ENCODE assay signal across 10 mouse cellular contexts in genomic region chr2:134017109-134017508, GRCm38 (mm10).
DNase-seq lines count a peak whose midpoint lies in the region; ATAC-seq and TF ChIP-seq lines count a peak whose summit lies in the region.
"Had no signal": no experiment of that assay in that cellular context is flagged by ENCODE, and none has a peak within 500 bp of the region (broad histone marks: within the 10 kb centered on the region; RNA-seq: fewer than 3 reads in every experiment).

No protein-coding gene starts in this region.

- H3K4me3 ChIP-seq in intestine, embryonic 14.5 days (ENCODE audit: low read depth, low read length), result no peak overlapping the region
- H3K4me3 ChIP-seq in intestine, embryonic 16.5 days (ENCODE audit: low read length), result no peak overlapping the region
- H3K4me3 ChIP-seq in CH12.LX (replicated peaks in 1 of 3; ENCODE audit: low read depth in 2 of 3, low read length in 2 of 3, poor library complexity in 1 of 3), result no peak overlapping the region
- H3K4me3 ChIP-seq in liver, postnatal 0 days (ENCODE audit: low read depth, low read length), result no peak overlapping the region
- H3K4me3 ChIP-seq: heart, embryonic 13.5 days had no signal

- no peak for TF ChIP-seq POLR2A in CH12.LX (IDR thresholded peaks at IDR 0.05; ENCODE audit: low read depth, low read length)

- no peaks in the 10 kb centered on the region for H3K9me3 ChIP-seq in intestine, embryonic 14.5 days (ENCODE audit: control insufficient read depth, low read length)
- no peaks in the 10 kb centered on the region for H3K9me3 ChIP-seq in intestine, embryonic 16.5 days (ENCODE audit: control insufficient read depth, low read length)
- peaks cover 8% of the 10 kb centered on the region for H3K9me3 ChIP-seq in CH12.LX (replicated peaks; ENCODE audit: low read length)
- no peaks in the 10 kb centered on the region for H3K9me3 ChIP-seq in liver, postnatal 0 days (ENCODE audit: low read length)
- H3K9me3 ChIP-seq: heart, embryonic 13.5 days had no signal

- in situ Hi-C loops in CH12.LX (cut with MboI; ENCODE audit: low pct_ligation_motif_present, low pct_unique_long_range_greater_than_20kb, low sequenced_read_pairs), result no loop called here

- no peaks in the 10 kb centered on the region for H3K36me3 ChIP-seq in intestine, embryonic 14.5 days (ENCODE audit: control insufficient read depth, insufficient read depth, low read length)
- no peaks in the 10 kb centered on the region for H3K36me3 ChIP-seq in intestine, embryonic 16.5 days (ENCODE audit: control insufficient read depth, insufficient read depth, low read length)
- H3K36me3 ChIP-seq in CH12.LX (replicated peaks in 1 of 2; ENCODE audit: control insufficient read depth in 1 of 2, insufficient read depth in 1 of 2, low read length in 1 of 2), result no peaks in the 10 kb centered on the region
- no peaks in the 10 kb centered on the region for H3K36me3 ChIP-seq in liver, postnatal 0 days (replicated peaks; ENCODE audit: insufficient read depth, low read length)
- H3K36me3 ChIP-seq: heart, embryonic 13.5 days had no signal

- H3K27ac ChIP-seq in intestine, embryonic 14.5 days (ENCODE audit: low read depth), result no peak overlapping the region
- H3K27ac ChIP-seq in intestine, embryonic 16.5 days (ENCODE audit: low read length), result no peak overlapping the region
- H3K27ac ChIP-seq in CH12.LX (ENCODE audit: insufficient read depth, low read depth), result no peak overlapping the region
- H3K27ac ChIP-seq in liver, postnatal 0 days (ENCODE audit: low read depth), result no peak overlapping the region
- H3K27ac ChIP-seq: heart, embryonic 13.5 days; macrophage had no signal

- peak; percentile 57 for TF ChIP-seq RAD21 in CH12.LX (IDR thresholded peaks at IDR 0.05; ENCODE audit: low read depth, low read length)

- no peak for TF ChIP-seq EP300 in CH12.LX (IDR thresholded peaks at IDR 0.05; ENCODE audit: low read length)
- no peak for TF ChIP-seq EP300 in liver, postnatal 0 days (IDR thresholded peaks at IDR 0.05; ENCODE audit: low read depth)

- dilution Hi-C loops in CH12.LX (cut with MboI; ENCODE audit: extremely low pct_ligation_motif_present, extremely low pct_unique_long_range_greater_than_20kb, low sequenced_read_pairs), result no loop called here

- no peaks in the 10 kb centered on the region for H3K27me3 ChIP-seq in intestine, embryonic 14.5 days (replicated peaks; ENCODE audit: control insufficient read depth, insufficient read depth, low read length)
- H3K27me3 ChIP-seq in intestine, embryonic 16.5 days (replicated peaks; ENCODE audit: control insufficient read depth, insufficient read depth, low read length), result no peaks in the 10 kb centered on the region
- no peaks in the 10 kb centered on the region for H3K27me3 ChIP-seq in CH12.LX (replicated peaks)
- no peaks in the 10 kb centered on the region for H3K27me3 ChIP-seq in liver, postnatal 0 days (ENCODE audit: insufficient read depth, low read length)
- H3K27me3 ChIP-seq: heart, embryonic 13.5 days had no signal

- DNase-seq in intestine, embryonic 14.5 days (ENCODE audit: low spot score), result peak; percentile 62
- DNase-seq in CH12.LX (ENCODE audit: extremely low read depth), result peak; percentile 18
- peak; percentile 1 for DNase-seq in adrenal gland, adult 8-10 months
- peak; percentile 27 for DNase-seq in heart, postnatal 4 days
- DNase-seq in liver, postnatal 0 days, result no peak
- no peak for DNase-seq in spleen, postnatal 10 days (ENCODE audit: low spot score in 2 of 2)
- DNase-seq in thymus, postnatal 0 days (ENCODE audit: low spot score), result no peak

- no peak overlapping the region for H3K9ac ChIP-seq in intestine, embryonic 14.5 days (ENCODE audit: low read length)
- H3K9ac ChIP-seq in intestine, embryonic 16.5 days (ENCODE audit: low read depth, low read length), result no peak overlapping the region
- H3K9ac ChIP-seq in CH12.LX (ENCODE audit: insufficient read depth, low read depth), result no peak overlapping the region
- no peak overlapping the region for H3K9ac ChIP-seq in liver, postnatal 0 days (replicated peaks)
- H3K9ac ChIP-seq: heart, embryonic 13.5 days had no signal

- TF ChIP-seq CTCF in CH12.LX (conservative IDR thresholded peaks at IDR 0.05 in 1 of 2, IDR thresholded peaks at IDR 0.05 in 1 of 2; ENCODE audit: low read depth in 2 of 2, low read length in 2 of 2), result peak in 1 of 2 experiments; percentile 52; a peak in 2 of 4 replicates
- peak; percentile 64 for TF ChIP-seq CTCF in liver, postnatal 0 days (IDR thresholded peaks at IDR 0.05; ENCODE audit: low read depth)

- no peaks in the 10 kb centered on the region for H3K79me2 ChIP-seq in CH12.LX (replicated peaks; ENCODE audit: control insufficient read depth, extremely low read depth, insufficient read depth, poor library complexity, severe bottlenecking)

- no peaks in the 10 kb centered on the region for H3K4me1 ChIP-seq in intestine, embryonic 14.5 days (replicated peaks; ENCODE audit: control insufficient read depth, insufficient read depth, low read length)
- no peaks in the 10 kb centered on the region for H3K4me1 ChIP-seq in intestine, embryonic 16.5 days (ENCODE audit: control insufficient read depth, insufficient read depth, low read length)
- H3K4me1 ChIP-seq in CH12.LX (ENCODE audit: control insufficient read depth in 1 of 2, insufficient read depth in 2 of 2), result no peaks in the 10 kb centered on the region
- H3K4me1 ChIP-seq in liver, postnatal 0 days (ENCODE audit: insufficient read depth), result no peaks in the 10 kb centered on the region
- H3K4me1 ChIP-seq: heart, embryonic 13.5 days had no signal

- no peak for ATAC-seq in intestine, embryonic 14.5 days (replicated peaks; ENCODE audit: low FRiP score, low TSS enrichment, low read depth)
- ATAC-seq in intestine, embryonic 16.5 days, result no peak
- ATAC-seq in liver, postnatal 0 days, result no peak

- H3K4me2 ChIP-seq in intestine, embryonic 14.5 days (ENCODE audit: low read length), result no peak overlapping the region
- no peak overlapping the region for H3K4me2 ChIP-seq in intestine, embryonic 16.5 days (ENCODE audit: low read depth, low read length)
- no peak overlapping the region for H3K4me2 ChIP-seq in CH12.LX (ENCODE audit: insufficient read depth, low read depth, poor library complexity, severe bottlenecking)
- H3K4me2 ChIP-seq in liver, postnatal 0 days (ENCODE audit: low read depth, low read length), result no peak overlapping the region
- H3K4me2 ChIP-seq: heart, embryonic 13.5 days had no signal

TF ChIP-seq in CH12.LX, 34 proteins besides CTCF, POLR2A, EP300 and RAD21:
- TF ChIP-seq MYC (IDR thresholded peaks at IDR 0.05; ENCODE audit: low read depth, low read length), result no peak
- TF ChIP-seq SMC3 (IDR thresholded peaks at IDR 0.05; ENCODE audit: low read depth, low read length), result peak; percentile 51

Comparison
In these comparisons a context has a peak if more than half of its experiments do, and no peak if none do; other contexts are left out.
1. DNase-seq: peak in intestine, embryonic 14.5 days (single experiment), CH12.LX (single experiment), adrenal gland, adult 8-10 months (single experiment) and heart, postnatal 4 days (single experiment); none in liver, postnatal 0 days (single experiment), spleen, postnatal 10 days (0 of 2) and thymus, postnatal 0 days (single experiment).